Mouse (Mus musculus) bone marrow, adult 2 months (tissue): Measurements from ENCODE around the gene H2-DMb1.

ENCODE experiments used
- CTCF ChIP-seq: fragments of 200-500 bp; IDR thresholded peaks from 2 replicates; pipeline ENCODE4 v1.5.1; 2011; ENCODE audit warnings: low read length, control low read depth; ENCODE audit not compliant: control insufficient read depth, insufficient read depth
- POLR2A ChIP-seq: fragments of 200-500 bp; IDR thresholded peaks from 2 replicates; pipeline ENCODE4 v1.6.1; 2011; ENCODE audit warnings: low read depth, mild to moderate bottlenecking, control low read depth, low read length, borderline replicate concordance; ENCODE audit not compliant: control insufficient read depth

- TF ChIP-seq CTCF (no peak), POLR2A (no peak)
Measured at GRCm38 (mm10) chr17:34128264-34128937, 24.5 kb upstream of the H2-DMb1 start.
